In the genomic region with DNA sequence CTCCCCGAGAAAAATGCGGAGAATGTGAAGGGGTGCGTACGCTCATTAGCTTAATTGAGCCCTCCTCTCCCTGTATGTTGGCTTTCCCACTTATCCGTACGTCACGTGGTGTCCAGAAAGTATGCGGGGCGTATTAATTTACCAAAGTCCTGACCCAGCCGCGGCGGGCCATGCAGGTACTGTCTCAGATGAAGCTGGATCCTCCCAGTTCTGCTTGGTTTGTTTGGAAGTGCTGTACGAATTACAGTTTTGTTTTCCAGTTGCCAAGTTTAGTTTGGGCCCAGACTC, we compare ENCODE assay signal across 9 mouse cellular contexts. TPM values are rescaled to one million over a fixed set of nuclear protein-coding genes. Genes with fewer than 3 reads are reported as not detected.
A peak's percentile ranks its signal among the peaks of the same experiment; 100 is the strongest.
DNase-seq lines count a peak whose midpoint lies in the region; ATAC-seq and TF ChIP-seq lines count a peak whose summit lies in the region.
"Had no signal": no experiment of that assay in that cellular context is flagged by ENCODE, and none has a peak within 500 bp of the region (broad histone marks: within the 10 kb centered on the region; RNA-seq: fewer than 3 reads in every experiment).

No protein-coding gene starts in this region.

- no peak for ATAC-seq in liver, postnatal 0 days

- DNase-seq in embryo, embryonic 10 days (ENCODE audit: low spot score) = peak; percentile 11
- DNase-seq in embryo, embryonic 11 days = no peak
- DNase-seq in testis, postnatal 14 days (ENCODE audit: low spot score) = no peak
- DNase-seq in liver, postnatal 0 days = no peak
- no peak for DNase-seq in cerebellum, postnatal 4 days (ENCODE audit: low spot score in 2 of 2)
- no peak for DNase-seq in layer of hippocampus, postnatal 36 days
- DNase-seq in retina, embryonic 14.5 days (ENCODE audit: low spot score) = no peak
- DNase-seq: right cerebral cortex, postnatal 25 days had no signal

- H3K36me3 ChIP-seq in testis, adult 2 months (ENCODE audit: control insufficient read depth, insufficient read depth, low read length) = no peaks in the 10 kb centered on the region
- H3K36me3 ChIP-seq in liver, postnatal 0 days (replicated peaks; ENCODE audit: insufficient read depth, low read length) = peaks cover 9% of the 10 kb centered on the region; the same call in 1 of the 2 replicates

- no peak for TF ChIP-seq EP300 in liver, postnatal 0 days (IDR thresholded peaks at IDR 0.05; ENCODE audit: low read depth)

- peak overlapping the region; percentile 70 for H3K27ac ChIP-seq in testis, adult 2 months (ENCODE audit: control insufficient read depth, insufficient read depth, low read depth, low read length)
- H3K27ac ChIP-seq in liver, postnatal 0 days (ENCODE audit: low read depth) = peak overlapping the region; percentile 92

- no peak for TF ChIP-seq POLR2A in testis, adult 2 months (IDR thresholded peaks at IDR 0.05; ENCODE audit: control insufficient read depth, low read depth, low read length)

- H3K9ac ChIP-seq in liver, postnatal 0 days (replicated peaks) = no peak overlapping the region

- WGBS in liver, postnatal 0 days (ENCODE audit: insufficient replicate concordance) = 70% methylated on average over 13 of the region's 13 CpGs

- peaks cover 25% of the 10 kb centered on the region for H3K4me1 ChIP-seq in testis, adult 2 months (ENCODE audit: control insufficient read depth, insufficient read depth, low read length)
- H3K4me1 ChIP-seq in liver, postnatal 0 days (ENCODE audit: insufficient read depth) = peaks cover 40% of the 10 kb centered on the region

- no peak for TF ChIP-seq CTCF in testis, adult 2 months (IDR thresholded peaks at IDR 0.05; ENCODE audit: control insufficient read depth, insufficient read depth, insufficient replicate concordance, low read depth, low read length)
- no peak for TF ChIP-seq CTCF in liver, postnatal 0 days (IDR thresholded peaks at IDR 0.05; ENCODE audit: low read depth)

- H3K27me3 ChIP-seq in testis, adult 2 months (ENCODE audit: control insufficient read depth, insufficient read depth, low read length) = no peaks in the 10 kb centered on the region; the same call in 1 of the 2 replicates
- H3K27me3 ChIP-seq in liver, postnatal 0 days (ENCODE audit: insufficient read depth, low read length) = no peaks in the 10 kb centered on the region

- no peaks in the 10 kb centered on the region for H3K9me3 ChIP-seq in liver, postnatal 0 days (ENCODE audit: low read length)

- H3K4me2 ChIP-seq in liver, postnatal 0 days (ENCODE audit: low read depth, low read length) = peak overlapping the region; percentile 36; the same call in 1 of the 2 replicates

- H3K4me3 ChIP-seq in testis, adult 2 months (ENCODE audit: control insufficient read depth, low read depth, low read length) = no peak overlapping the region
- no peak overlapping the region for H3K4me3 ChIP-seq in liver, postnatal 0 days (ENCODE audit: low read depth, low read length)

RNA-seq across cellular contexts. Expression of gene Wsb2, which starts 3.1 kb away (rescaled TPM):
- polyA plus RNA-seq in testis, adult 2 months (2012; rRNA removed) = 48.8 and 56.3 TPM in 2 replicates
- 31.7 and 32.3 TPM in 2 replicates for polyA plus RNA-seq in liver, postnatal 0 days (2015; fragmentation: Nextera tagmentation; extraction: Ambion mirVana)
- total RNA-seq in layer of hippocampus, postnatal 36 days (2021) = 100 to 1,000 TPM; 262 to 273 TPM

RNA-seq across cellular contexts. Expression of gene Rfc5, which starts 28.7 kb away (rescaled TPM):
- polyA plus RNA-seq in testis, adult 2 months (2012; rRNA removed) = 3.6 and 5.7 TPM in 2 replicates
- polyA plus RNA-seq in liver, postnatal 0 days (2015; fragmentation: Nextera tagmentation; extraction: Ambion mirVana) = 18.8 and 23.9 TPM in 2 replicates
- 10 to 100 TPM; 18.8 to 19.7 TPM for total RNA-seq in layer of hippocampus, postnatal 36 days (2021)

RNA-seq across cellular contexts. Expression of gene Vsig10, which starts 41.3 kb away (rescaled TPM):
- 13.0 and 16.6 TPM in 2 replicates for polyA plus RNA-seq in testis, adult 2 months (2012; rRNA removed)
- 2.1 and 2.9 TPM in 2 replicates for polyA plus RNA-seq in liver, postnatal 0 days (2015; fragmentation: Nextera tagmentation; extraction: Ambion mirVana)
- 1 to 10 TPM; 1.9 to 2.6 TPM for total RNA-seq in layer of hippocampus, postnatal 36 days (2021)

RNA-seq across cellular contexts. Expression of gene Ksr2, which starts 53.6 kb away (rescaled TPM):
- polyA plus RNA-seq in testis, adult 2 months (2012; rRNA removed) = 2.0 and 2.1 TPM in 2 replicates
- polyA plus RNA-seq in liver, postnatal 0 days (2015; fragmentation: Nextera tagmentation; extraction: Ambion mirVana) = 0.08 and 0.09 TPM in 2 replicates
- total RNA-seq in layer of hippocampus, postnatal 36 days (2021) = 10 to 100 TPM; 34.6 to 42.0 TPM
